Mouse (Mus musculus) T-helper 17 cell (primary cell): ENCODE measurements at regions not wholly inside any gene's neighbourhood (a gene's known extent, or its start where the extent isn't known, plus 50 kb on each side); places are given as distances from the start of the nearest gene placed in this dataset.

Source experiments
- in situ Hi-C, 2 experiments: fragments of 300-600 bp; cut with MboI, MseI; formaldehyde crosslinking; loops; 1 replicate in 1 of 2; 2 replicates in 1 of 2; pipeline ENCODE4 v1.15.1; 2025; ENCODE audit warnings: high pct_unique_total_duplicates in 2 of 2

DNA sequence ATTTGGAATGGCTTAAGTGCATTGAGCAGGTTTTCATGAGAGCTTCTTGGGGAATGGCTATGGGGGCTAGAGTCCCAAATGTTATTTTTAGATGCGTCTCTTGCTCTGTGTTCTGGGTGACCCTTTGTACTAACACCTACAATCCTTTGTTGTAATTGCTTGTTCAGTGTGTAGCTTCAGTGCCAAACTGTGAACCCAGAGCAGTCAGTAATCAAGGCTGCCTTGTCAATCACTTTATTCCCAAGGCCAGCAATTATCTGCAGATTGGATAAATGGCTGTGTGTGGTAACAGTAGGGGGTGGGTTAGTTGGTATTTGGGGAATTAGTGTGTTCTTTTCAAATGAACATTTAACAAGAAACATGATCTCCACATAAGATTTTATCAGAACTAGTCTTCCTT lies 390.4 kb downstream of the Poteg start:
- in situ Hi-C loops = no loop called here

DNA sequence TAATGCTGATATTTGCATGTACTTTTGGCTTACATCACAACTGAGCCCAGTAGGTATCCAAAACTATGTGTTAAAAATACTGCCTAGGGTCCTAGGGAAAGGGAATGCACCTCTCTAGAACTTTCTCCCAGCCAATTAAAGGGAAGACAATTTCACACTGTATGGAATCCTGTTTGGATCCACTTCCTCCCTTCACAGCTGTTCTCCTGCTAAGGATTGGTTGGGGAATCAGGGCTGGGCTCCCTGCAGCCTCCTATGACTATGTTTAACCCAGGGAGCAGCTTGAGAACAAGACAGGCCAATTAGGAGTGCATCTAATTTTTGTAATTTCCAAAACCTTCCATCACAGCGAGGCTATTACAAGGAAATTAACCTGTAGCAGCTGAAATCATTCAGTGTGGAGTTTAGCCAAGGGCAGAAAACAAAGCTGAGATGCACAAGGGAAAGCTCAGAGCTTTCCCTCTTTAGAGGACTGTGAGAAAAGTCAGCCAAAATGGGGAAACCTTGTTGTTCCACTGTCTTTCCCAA lies 419.1 kb downstream of the Poteg start:
- in situ Hi-C loops = no loop called here

- in situ Hi-C loops = no loop called here
These were observed 421.1 kb downstream of the Poteg start for GRCm38 (mm10) chr8:27868591-27868990.

- in situ Hi-C loops = loop anchor here in 1 of 2 experiments (5.0 kb wide), 1 partner anchor 65 kb away; no protein-coding TSS in a partner anchor
These were observed 430.3 kb downstream of the Poteg start for GRCm38 (mm10) chr8:27877691-27878264.

DNA sequence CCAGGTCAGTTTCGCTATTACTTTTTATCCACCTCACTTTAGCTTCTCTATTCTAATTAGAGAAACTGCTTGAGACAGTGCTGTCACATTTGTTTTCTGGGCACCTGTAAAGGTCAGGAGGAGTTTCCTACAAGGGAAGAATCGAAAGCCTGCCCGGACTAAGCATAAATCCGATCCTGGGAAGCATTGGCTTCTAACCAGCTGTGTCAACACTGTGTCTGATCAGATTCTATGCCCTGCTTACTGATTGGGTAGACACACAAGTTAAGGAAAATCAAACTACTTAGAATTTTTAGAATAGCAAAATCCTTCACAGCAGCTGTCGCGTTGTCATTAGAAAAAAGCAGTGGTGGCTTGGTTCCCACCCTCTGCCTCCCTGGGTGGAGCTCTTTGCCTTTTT lies 441.8 kb downstream of the Poteg start:
- in situ Hi-C loops = loop anchor here in 1 of 2 experiments (10.0 kb wide), 1 partner anchor 1576 kb away; no protein-coding TSS in a partner anchor

GRCm38 (mm10) chr8:27894325-27894724 lies 446.9 kb downstream of the Poteg start:
- in situ Hi-C loops = no loop called here

- in situ Hi-C loops = no loop called here
These were observed 452.6 kb downstream of the Poteg start for GRCm38 (mm10) chr8:27900115-27900514.

GRCm38 (mm10) chr8:27903796-27904195 lies 456.3 kb downstream of the Poteg start:
- in situ Hi-C loops = no loop called here

- in situ Hi-C loops = no loop called here
These were observed 462.0 kb downstream of the Poteg start for GRCm38 (mm10) chr8:27909347-27909945.

- in situ Hi-C loops = no loop called here
These were observed 491.4 kb downstream of the Poteg start for GRCm38 (mm10) chr8:27938559-27939492.

DNA sequence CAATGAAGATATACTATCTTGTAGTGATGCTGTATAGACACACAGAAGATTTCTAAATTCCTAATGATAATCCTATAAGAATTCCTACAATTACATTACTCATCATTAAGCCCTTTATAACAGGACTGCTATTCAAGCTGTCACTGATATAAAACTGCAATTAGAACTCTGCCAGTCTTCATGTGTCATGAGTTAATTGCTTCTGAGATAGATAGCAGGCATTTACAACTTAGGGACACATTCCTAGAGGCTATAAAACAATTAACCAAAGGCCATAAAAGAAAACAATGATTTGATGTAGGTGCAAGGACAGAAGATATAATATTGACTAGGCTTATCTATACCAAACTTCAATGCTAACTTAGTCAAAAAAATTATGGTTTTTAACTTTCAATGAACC lies 507.5 kb downstream of the Poteg start:
- in situ Hi-C loops = no loop called here

GRCm38 (mm10) chr8:27980920-27981319 lies 533.5 kb downstream of the Poteg start:
- in situ Hi-C loops = no loop called here

DNA sequence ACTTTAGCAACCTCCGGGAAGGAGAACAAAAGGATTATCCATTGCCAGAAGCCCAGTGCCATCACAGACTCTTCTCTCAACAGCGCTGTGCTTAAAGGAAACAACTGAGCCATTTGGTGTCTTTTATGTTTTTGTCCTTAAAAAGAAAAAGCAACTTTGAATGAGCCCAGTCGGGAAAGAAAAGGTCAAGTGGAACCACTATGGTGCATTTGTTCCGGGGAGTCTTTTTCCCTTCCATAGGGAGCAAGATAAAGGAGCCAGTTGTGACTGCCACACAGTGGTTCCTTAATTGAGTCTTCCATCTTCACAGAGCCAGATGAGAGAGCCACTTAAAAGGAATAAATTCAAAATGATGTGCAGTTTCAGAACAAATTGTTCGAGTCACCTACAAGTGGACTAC lies 534.3 kb downstream of the Poteg start:
- in situ Hi-C loops = no loop called here

GRCm38 (mm10) chr8:28012849-28013248 lies 565.4 kb downstream of the Poteg start:
- in situ Hi-C loops = no loop called here
